Mouse (Mus musculus) stomach, embryonic 14.5 days (tissue): ENCODE results near the gene Pgbd1. TPM values are rescaled to one million over a fixed set of nuclear protein-coding genes. Genes with fewer than 3 reads are reported as not detected.
A peak's percentile ranks its signal among the peaks of the same experiment; 100 is the strongest.

Source experiments
- ATAC-seq: fragments of 200-750 bp; cut with Nextera tagmentation; 2 replicates; pipeline ENCODE4 v1.8.0; 2017; ENCODE audit warnings: low read depth, moderate TSS enrichment; ENCODE audit not compliant: insufficient number of reproducible peaks, insufficient read depth, low FRiP score
- H3K27ac ChIP-seq: fragments of 300-500 bp; sonication (generic); 2 replicates; pipeline ENCODE4 v1.5.1; 2014; ENCODE audit warnings: mild to moderate bottlenecking, low read length, moderate library complexity, mixed read lengths
- H3K27me3 ChIP-seq: fragments of 300-500 bp; sonication (generic); 2 replicates; pipeline ENCODE4 v1.6.1; 2014; ENCODE audit warnings: low read length, control low read depth, mixed read lengths; ENCODE audit not compliant: control insufficient read depth, insufficient read depth
- H3K36me3 ChIP-seq: fragments of 300-500 bp; sonication (generic); 2 replicates; pipeline ENCODE4 v1.6.1; 2014; ENCODE audit warnings: mild to moderate bottlenecking, control low read depth, low read length, moderate library complexity, mixed read lengths; ENCODE audit not compliant: control insufficient read depth, insufficient read depth
- H3K4me1 ChIP-seq: fragments of 300-500 bp; sonication (generic); 2 replicates; pipeline ENCODE4 v1.6.1; 2014; ENCODE audit warnings: low read length, control low read depth, mixed read lengths; ENCODE audit not compliant: control insufficient read depth, insufficient read depth
- H3K4me2 ChIP-seq: fragments of 300-500 bp; sonication (generic); replicated peaks from 2 replicates; pipeline ENCODE4 v1.6.1; 2014; ENCODE audit warnings: low read depth, low read length, control low read depth
- H3K4me3 ChIP-seq: fragments of 300-500 bp; sonication (generic); 2 replicates; pipeline ENCODE4 v1.5.1; 2014; ENCODE audit warnings: low read depth, low read length, control low read depth
- H3K9ac ChIP-seq: fragments of 300-500 bp; sonication (generic); replicated peaks from 2 replicates; pipeline ENCODE4 v1.6.1; 2014; ENCODE audit warnings: low read depth, mild to moderate bottlenecking, control low read depth, low read length, moderate library complexity, mixed read lengths
- H3K9me3 ChIP-seq: fragments of 300-500 bp; sonication (generic); 2 replicates; pipeline ENCODE4 v1.6.1; 2016; ENCODE audit warnings: low read depth, low read length, control low read depth; ENCODE audit not compliant: control insufficient read depth
- WGBS: fragments of 180-500 bp; shearing (Covaris S2); extraction: QIAGEN DNeasy Blood & Tissue Kit; methylation state at CpG from one replicate; pipeline ENCODE4 v1.1.7; 2014; 5-methylcytosine and 5-hydroxymethylcytosine counted together
- polyA plus RNA-seq: library from polyadenylated mRNA; unstranded; fragments of >200 nt; fragmentation: Nextera tagmentation; extraction: Ambion mirVana; gene quantifications from 2 replicates; pipeline ENCODE4 v1.2.1, GENCODE M21; 2014

Pgbd1 gene
- polyA plus RNA-seq, 1 experiment from 2014 or later: 2.3 TPM

DNA sequence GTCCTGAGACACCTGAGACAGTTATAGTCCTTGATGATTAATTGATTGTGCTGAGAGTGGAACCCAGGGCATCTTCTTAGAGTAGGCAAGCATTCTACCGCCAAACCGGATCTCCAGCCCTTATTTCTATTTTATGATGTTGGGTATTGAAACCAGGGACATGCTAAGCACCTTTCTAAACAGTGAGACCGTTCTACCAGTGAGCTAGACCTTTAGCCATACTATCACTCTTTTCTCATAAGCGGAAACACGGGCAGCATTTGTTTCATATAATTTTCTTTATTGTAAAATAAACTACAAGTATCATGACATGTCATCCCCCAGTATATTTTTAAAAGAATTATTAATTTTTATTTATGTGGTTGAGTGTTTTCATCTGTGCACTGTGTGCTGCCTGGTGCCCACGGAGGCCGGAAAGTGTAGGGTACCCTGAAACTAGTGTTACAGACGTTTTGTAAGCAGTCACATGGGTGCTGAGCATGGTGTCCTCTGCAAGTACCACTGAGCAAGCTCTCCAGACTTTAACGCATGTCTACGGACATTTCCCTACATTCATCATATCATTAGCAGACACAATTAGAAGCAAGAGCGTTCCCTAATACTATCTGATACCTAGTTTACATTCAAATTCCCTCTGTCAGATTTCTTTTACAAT, 31.9 kb downstream of the Pgbd1 start:
- no peak overlapping the region for H3K27ac ChIP-seq

DNA sequence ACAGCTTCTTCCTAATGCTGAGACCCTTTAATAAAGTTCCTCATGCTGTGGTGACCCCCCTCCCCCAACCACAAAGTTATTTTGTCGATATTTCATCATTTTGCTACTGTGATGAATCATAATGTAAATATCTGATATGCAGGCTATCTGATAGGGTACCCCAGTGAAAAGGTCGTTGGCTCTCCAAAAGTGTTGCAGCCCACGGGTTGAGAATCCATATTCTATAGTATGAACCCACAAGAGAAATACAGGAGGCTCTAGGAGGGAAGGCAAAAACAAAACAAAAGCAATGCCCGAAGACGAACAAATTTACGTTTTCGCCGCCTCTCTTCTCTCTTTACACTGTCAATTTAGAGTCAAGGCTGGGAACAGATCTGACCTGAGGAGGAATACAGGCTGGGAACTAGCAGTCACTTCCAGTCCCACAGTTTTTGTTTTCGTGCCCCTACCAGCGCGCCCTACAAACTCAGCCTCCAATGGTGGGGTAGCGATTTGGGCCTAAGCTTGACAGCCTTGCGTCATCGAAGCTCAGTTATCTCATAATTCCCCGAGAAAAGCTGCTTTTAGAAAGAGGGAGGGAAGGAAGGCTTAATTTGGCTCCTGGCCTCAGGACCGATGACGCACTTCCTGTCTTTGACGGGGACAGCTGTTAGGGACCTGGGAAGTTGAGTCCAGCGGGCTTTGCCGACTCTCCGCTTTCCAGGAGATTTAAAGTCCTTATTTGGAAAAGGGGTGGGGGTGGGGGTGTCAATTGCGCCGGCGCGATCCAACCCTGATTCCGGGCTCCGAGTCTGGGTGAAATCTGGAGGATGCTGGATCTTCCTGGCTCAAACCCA, 32.7 kb downstream of the Pgbd1 start:
- H3K4me1 ChIP-seq: no peaks in the 10 kb centered on the region
- WGBS: 3% methylated on average over 27 of the region's 27 CpGs
- H3K4me3 ChIP-seq: peak overlapping the region; percentile 45
- H3K27me3 ChIP-seq: no peaks in the 10 kb centered on the region
- H3K36me3 ChIP-seq: no peaks in the 10 kb centered on the region
- H3K9me3 ChIP-seq: no peaks in the 10 kb centered on the region
- ATAC-seq: peak; percentile 90
- H3K9ac ChIP-seq: peak overlapping the region; percentile 45
- peak overlapping the region; percentile 79; the same call in 1 of the 2 replicates for H3K27ac ChIP-seq
- H3K4me2 ChIP-seq: peak overlapping the region; percentile 73

More for the DNA sequence above, 31.9 kb downstream of the Pgbd1 start:
- no peaks in the 10 kb centered on the region for H3K27me3 ChIP-seq
- peak overlapping the region; percentile 45 for H3K4me3 ChIP-seq
- 48% methylated on average over 11 of the region's 11 CpGs for WGBS
- ATAC-seq: no peak
- H3K4me1 ChIP-seq: no peaks in the 10 kb centered on the region
- peak overlapping the region; percentile 45; the same call in 1 of the 2 replicates for H3K9ac ChIP-seq
- no peaks in the 10 kb centered on the region for H3K9me3 ChIP-seq
- no peaks in the 10 kb centered on the region for H3K36me3 ChIP-seq
- H3K4me2 ChIP-seq: peak overlapping the region; percentile 73

DNA sequence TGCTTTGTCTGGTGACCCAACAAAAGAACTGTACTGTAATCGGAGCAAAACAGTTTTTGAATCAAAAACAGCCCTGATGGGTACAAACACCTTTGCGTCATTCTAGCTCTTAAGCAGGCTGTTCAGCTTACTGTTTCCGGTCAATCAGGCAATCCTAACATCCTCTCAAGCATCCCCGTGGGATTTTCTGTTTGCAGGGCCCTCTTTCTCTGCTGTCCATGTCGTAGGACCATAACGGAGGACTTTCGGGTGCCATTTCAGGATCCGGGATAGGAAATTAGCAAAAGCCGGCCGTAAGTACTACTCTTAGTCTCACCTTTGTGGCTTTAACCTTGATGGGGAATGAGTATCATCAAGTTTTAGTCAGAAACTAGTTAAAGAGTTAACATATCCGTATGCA, 33.5 kb downstream of the Pgbd1 start:
- no peak overlapping the region for H3K9ac ChIP-seq
- H3K4me1 ChIP-seq: no peaks in the 10 kb centered on the region
- H3K4me3 ChIP-seq: no peak overlapping the region
- 80% methylated on average over 11 of the region's 11 CpGs for WGBS
- H3K9me3 ChIP-seq: no peaks in the 10 kb centered on the region
- H3K36me3 ChIP-seq: no peaks in the 10 kb centered on the region
- H3K27ac ChIP-seq: peak overlapping the region; percentile 79; the same call in 1 of the 2 replicates
- H3K27me3 ChIP-seq: no peaks in the 10 kb centered on the region
- no peak for ATAC-seq
- no peak overlapping the region; the same call in 1 of the 2 replicates for H3K4me2 ChIP-seq

DNA sequence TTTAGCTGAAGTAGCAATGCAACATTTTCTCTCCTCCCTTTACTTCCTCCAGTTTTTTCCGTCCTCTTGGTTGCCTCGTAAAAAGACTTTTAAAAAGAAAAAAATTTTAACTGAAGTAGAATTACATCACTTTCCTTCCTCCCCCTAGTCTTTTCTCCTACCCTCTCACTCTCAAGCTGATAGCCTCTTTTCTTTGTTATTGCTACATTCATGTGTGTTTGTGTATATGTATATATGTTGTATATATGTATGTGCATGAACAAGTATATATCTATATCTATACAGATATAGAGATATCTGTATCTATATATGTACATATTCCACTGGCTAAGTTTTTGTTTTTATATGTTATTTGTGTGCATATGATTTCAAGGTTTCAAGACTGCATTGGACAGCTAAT, 38.0 kb downstream of the Pgbd1 start:
- peak overlapping the region; percentile 55 for H3K4me2 ChIP-seq
- H3K4me1 ChIP-seq: no peaks in the 10 kb centered on the region
- H3K27ac ChIP-seq: no peak overlapping the region; the same call in 1 of the 2 replicates
- ATAC-seq: 0 out of 2 replicates have a peak, but pooled peaks have one; percentile 39
- peaks cover 14% of the 10 kb centered on the region; the same call in 1 of the 2 replicates for H3K36me3 ChIP-seq
- no peaks in the 10 kb centered on the region for H3K9me3 ChIP-seq
- 0% methylated on average over 2 of the region's 2 CpGs for WGBS
- peak overlapping the region; percentile 71 for H3K4me3 ChIP-seq
- H3K27me3 ChIP-seq: no peaks in the 10 kb centered on the region
- H3K9ac ChIP-seq: peak overlapping the region; percentile 56

DNA sequence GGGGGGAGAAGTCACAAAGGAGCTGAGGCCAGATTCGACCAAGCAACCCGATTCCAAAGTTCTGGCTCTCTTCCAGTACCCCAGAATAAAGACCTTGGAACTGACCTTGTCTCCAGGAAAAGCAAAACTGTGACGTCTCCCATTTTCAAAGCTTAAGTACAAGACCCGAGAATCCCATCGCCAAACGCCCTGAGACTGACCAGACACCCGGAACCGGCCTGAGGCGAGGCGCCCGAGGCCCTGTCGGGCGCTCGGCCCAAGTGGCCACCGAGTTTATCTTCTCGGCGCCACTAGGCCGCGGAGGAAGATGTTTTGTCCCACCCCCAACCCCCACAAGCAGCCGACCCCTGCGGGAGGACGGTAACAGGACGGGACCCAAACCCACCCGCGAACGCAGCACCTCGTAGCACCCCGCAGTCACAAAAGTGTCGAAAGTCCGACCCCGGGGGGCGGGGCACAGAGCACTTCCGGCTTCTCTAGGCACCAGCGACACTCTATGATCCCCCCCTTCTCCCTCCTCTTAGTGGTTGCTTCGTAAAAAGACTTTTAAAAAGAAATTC, 38.5 kb downstream of the Pgbd1 start, which contains the start of gene Zkscan3:
Gene Zkscan3 (minus strand): TSS at position 469 of the 560 bp plus-strand sequence.
- Histone ChIP-seq H3K4me2 (peak within 1 kb of the TSS; percentile 55), H3K9ac (peak within 1 kb of the TSS; percentile 56), H3K4me3 (peak within 1 kb of the TSS; percentile 71), H3K27me3 (no peaks in the 10 kb centered on the region), H3K9me3 (no peaks in the 10 kb centered on the region), H3K27ac (peak within 1 kb of the TSS; percentile 68), H3K36me3 (peaks cover 14% of the 10 kb centered on the region; the same call in 1 of the 2 replicates), H3K4me1 (no peaks in the 10 kb centered on the region)
- WGBS: under 1% methylated on average over 35 of the region's 35 CpGs
- ATAC-seq: peak; percentile 91

DNA sequence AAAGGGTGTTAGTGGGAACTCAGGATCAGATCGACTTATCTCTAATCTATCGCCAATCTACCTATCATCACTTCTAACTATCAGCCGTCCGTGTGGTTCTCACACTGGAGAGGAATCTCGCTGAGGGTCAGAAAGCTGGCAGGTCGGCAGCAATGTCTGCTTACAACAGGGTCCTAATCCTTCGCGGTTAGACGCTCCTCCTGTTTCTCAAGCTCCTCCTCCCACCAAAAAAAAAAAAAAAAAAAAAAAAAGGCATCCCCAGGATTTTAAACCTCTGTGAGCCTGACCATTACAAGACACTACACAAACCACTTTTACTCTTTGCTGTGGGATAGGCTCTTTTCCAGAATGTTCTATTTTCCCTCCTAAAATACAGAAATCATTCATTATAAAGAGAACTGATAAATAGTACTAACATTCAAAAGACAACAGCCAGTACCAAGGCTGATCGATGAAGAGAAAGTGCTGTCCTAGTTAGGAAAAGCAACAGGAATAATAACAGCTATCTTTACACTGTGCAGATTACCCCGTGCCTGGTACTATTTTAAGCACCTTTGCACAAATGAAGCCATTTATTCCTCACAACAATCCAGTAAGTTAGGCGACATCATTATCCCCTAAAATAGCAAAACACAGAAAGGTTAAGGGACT, 39.1 kb downstream of the Pgbd1 start:
- peak overlapping the region; percentile 55 for H3K4me2 ChIP-seq
- WGBS: 8% methylated on average over 12 of the region's 12 CpGs
- ATAC-seq: peak; percentile 50; the same call in 1 of the 2 replicates
- no peaks in the 10 kb centered on the region for H3K9me3 ChIP-seq
- H3K4me3 ChIP-seq: peak overlapping the region; percentile 71
- H3K4me1 ChIP-seq: no peaks in the 10 kb centered on the region
- H3K27ac ChIP-seq: peak overlapping the region; percentile 68; the same call in 1 of the 2 replicates
- H3K27me3 ChIP-seq: no peaks in the 10 kb centered on the region
- H3K36me3 ChIP-seq: peaks cover 14% of the 10 kb centered on the region; the same call in 1 of the 2 replicates
- peak overlapping the region; percentile 56 for H3K9ac ChIP-seq

DNA sequence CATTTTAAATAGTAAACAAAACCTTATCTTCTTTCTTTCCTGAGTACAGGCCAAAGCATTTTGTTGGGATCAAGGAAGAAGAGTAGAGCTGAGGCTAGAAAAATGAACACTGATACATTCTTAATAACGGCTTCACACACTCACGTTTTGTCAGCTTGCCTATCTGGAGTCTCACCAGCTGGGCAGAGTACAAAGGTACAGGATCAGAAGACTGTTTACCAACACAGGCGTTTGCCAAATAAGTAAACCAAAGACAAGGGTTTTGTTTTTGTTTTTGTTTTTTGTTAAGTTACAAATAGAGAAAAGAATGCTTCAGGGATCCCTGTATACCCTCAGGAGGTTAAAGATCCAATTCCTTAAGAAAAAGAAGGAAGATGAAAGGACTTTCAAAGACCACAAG, 39.7 kb downstream of the Pgbd1 start:
- H3K27me3 ChIP-seq: no peaks in the 10 kb centered on the region
- H3K4me3 ChIP-seq: peak overlapping the region; percentile 71
- 65% methylated on average over 3 of the region's 3 CpGs for WGBS
- H3K9me3 ChIP-seq: no peaks in the 10 kb centered on the region
- no peaks in the 10 kb centered on the region for H3K4me1 ChIP-seq
- peaks cover 14% of the 10 kb centered on the region; the same call in 1 of the 2 replicates for H3K36me3 ChIP-seq
- no peak for ATAC-seq
- no peak overlapping the region for H3K27ac ChIP-seq
- H3K4me2 ChIP-seq: peak overlapping the region; percentile 55
- 0 out of 2 replicates have a peak overlapping the region, but pooled peaks have one; percentile 56 for H3K9ac ChIP-seq

DNA sequence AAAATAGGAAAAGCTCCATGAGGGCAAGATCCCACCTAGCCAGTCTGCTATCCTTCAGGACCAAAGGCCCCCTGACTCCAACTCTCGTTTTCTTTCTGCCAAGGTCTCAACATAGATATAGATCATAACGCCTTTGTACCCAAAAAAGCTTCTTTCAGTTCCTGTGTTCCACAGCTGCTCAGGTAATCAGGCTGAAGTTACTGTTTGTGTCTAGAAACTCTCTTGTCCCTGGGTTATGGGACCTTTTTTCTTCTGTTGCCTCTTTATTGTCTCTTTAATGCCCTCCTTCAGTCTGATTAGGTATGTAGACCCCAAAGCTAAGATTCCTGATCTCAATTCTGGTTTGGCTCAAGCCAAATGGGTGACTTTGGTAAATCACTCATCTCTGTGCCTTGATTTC, 43.4 kb downstream of the Pgbd1 start:
- no peaks in the 10 kb centered on the region for H3K4me1 ChIP-seq
- H3K36me3 ChIP-seq: peaks cover 45% of the 10 kb centered on the region
- H3K27ac ChIP-seq: no peak overlapping the region
- ATAC-seq: no peak
- H3K27me3 ChIP-seq: no peaks in the 10 kb centered on the region
- no peak overlapping the region for H3K4me2 ChIP-seq
- H3K9ac ChIP-seq: no peak overlapping the region
- no peak overlapping the region for H3K4me3 ChIP-seq
- H3K9me3 ChIP-seq: no peaks in the 10 kb centered on the region
- WGBS: 86% methylated on average over 2 of the region's 2 CpGs
